Mouse (Mus musculus) ES-Bruce4 (cell line): ENCODE results near the gene Gm10197. TPM values are rescaled to one million over a fixed set of nuclear protein-coding genes. Genes with fewer than 3 reads are reported as not detected.

Experiments used
- H3K27ac ChIP-seq: 2 replicates; pipeline ENCODE4 v1.5.1; 2012; ENCODE audit warnings: low read length, inconsistent platforms; ENCODE audit not compliant: insufficient read depth
- H3K27me3 ChIP-seq: 2 replicates; pipeline ENCODE4 v1.6.1; 2012; ENCODE audit warnings: mild to moderate bottlenecking, low read length, inconsistent platforms; ENCODE audit not compliant: control insufficient read depth, poor library complexity, insufficient read depth, severe bottlenecking
- H3K36me3 ChIP-seq: 2 replicates; pipeline ENCODE4 v1.6.1; 2012; ENCODE audit warnings: inconsistent platforms, mild to moderate bottlenecking, low read length, moderate library complexity; ENCODE audit not compliant: control insufficient read depth, poor library complexity, insufficient read depth, severe bottlenecking
- H3K4me1 ChIP-seq: one replicate; pipeline ENCODE4 v1.8.1; 2011; ENCODE audit warnings: low read length; ENCODE audit not compliant: control insufficient read depth, insufficient read depth
- H3K4me3 ChIP-seq: 2 replicates; pipeline ENCODE4 v1.5.1; 2011; ENCODE audit warnings: low read depth, mild to moderate bottlenecking, low read length
- H3K9ac ChIP-seq: 2 replicates; pipeline ENCODE4 v1.6.1; 2012; ENCODE audit warnings: low read depth, mild to moderate bottlenecking, inconsistent platforms; ENCODE audit not compliant: poor library complexity, severe bottlenecking
- H3K9me3 ChIP-seq: replicated peaks from 2 replicates; pipeline ENCODE4 v1.6.1; 2012; ENCODE audit warnings: mild to moderate bottlenecking, low read length, inconsistent platforms; ENCODE audit not compliant: control insufficient read depth, poor library complexity, insufficient read depth, severe bottlenecking
- CTCF ChIP-seq: IDR thresholded peaks from one replicate; pipeline ENCODE4 v1.8.1; 2011; ENCODE audit warnings: low read depth, low read length
- EP300 ChIP-seq: IDR thresholded peaks from 2 replicates; pipeline ENCODE4 v1.6.1; 2011; ENCODE audit warnings: low read depth, low read length; ENCODE audit not compliant: insufficient read depth
- POLR2A ChIP-seq: IDR thresholded peaks from one replicate; pipeline ENCODE4 v1.8.1; 2011; ENCODE audit warnings: low read length; ENCODE audit not compliant: insufficient read depth
- polyA plus RNA-seq: library from polyadenylated mRNA; stranded (reverse); fragments of >200 nt; gene quantifications from 2 replicates; pipeline ENCODE4 v1.2.4, GENCODE M21; 2011; ENCODE audit warnings: low read depth; ENCODE audit not compliant: missing spikeins, insufficient read depth, insufficient read length

Gene Gm10197
- polyA plus RNA-seq, 1 experiment: not detected

DNA sequence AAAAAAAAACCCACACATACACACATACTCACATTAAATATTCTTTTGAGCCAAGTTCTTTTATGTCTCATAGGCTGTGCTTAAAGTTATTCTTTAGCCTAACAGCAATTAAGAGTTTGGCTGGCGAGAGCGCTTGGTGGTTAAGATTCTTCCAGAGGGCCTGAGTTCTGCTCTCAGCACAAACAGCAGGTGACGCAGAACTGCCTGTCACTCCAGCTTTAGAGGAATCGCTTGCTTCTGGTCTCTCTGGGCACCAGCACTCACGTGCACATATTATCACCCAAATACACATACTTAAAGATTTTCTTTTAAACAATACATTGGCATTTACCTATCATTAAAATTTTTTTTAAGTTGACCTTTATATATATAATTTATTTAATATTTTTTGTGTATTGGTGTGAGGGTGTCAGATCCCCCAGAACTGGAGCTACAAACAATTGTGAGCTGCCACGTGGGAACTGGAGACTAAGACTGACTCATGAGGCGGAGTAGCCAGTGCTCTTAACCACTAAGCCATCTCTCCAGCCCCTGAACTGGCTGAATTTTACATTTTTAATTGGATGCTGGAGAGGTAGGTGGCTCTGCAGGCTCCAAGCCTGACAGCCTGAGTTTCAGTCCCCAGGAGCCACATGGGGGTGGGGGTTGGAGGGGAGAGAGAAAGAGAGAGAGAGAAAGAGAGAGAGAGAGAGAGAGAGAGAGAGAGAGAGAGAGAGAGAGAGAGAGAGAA, 17.1 kb downstream of the Gm10197 start:
- no peak overlapping the region for H3K9ac ChIP-seq
- H3K36me3 ChIP-seq: no peaks in the 10 kb centered on the region
- H3K9me3 ChIP-seq: no peaks in the 10 kb centered on the region
- no peak for TF ChIP-seq EP300
- H3K27ac ChIP-seq: no peak overlapping the region
- no peaks in the 10 kb centered on the region for H3K27me3 ChIP-seq
- no peak overlapping the region for H3K4me3 ChIP-seq
- no peaks in the 10 kb centered on the region for H3K4me1 ChIP-seq

DNA sequence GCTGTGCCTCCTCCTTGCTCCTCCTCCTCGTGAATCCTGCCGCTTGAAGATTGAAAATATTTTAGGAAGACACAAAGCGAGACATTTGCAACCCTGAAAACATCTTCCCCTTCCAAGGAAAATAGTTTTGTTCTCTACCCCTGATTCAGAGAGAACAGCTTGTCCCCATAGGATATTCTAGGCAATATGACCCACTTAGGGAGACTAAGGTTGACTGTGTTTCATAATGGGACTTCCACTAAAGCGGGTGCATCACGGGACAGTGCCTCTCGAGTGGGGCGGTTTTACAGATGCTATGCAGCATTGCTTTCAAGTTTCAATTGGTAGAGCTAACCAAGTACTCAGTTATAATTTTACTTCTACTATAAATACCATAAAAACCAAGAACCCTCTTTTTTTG, 17.7 kb downstream of the Gm10197 start:
- no peak for TF ChIP-seq POLR2A
- Histone ChIP-seq H3K27me3 (no peaks in the 10 kb centered on the region), H3K9ac (no peak overlapping the region), H3K27ac (no peak overlapping the region), H3K36me3 (no peaks in the 10 kb centered on the region), H3K4me3 (no peak overlapping the region), H3K4me1 (no peaks in the 10 kb centered on the region), H3K9me3 (no peaks in the 10 kb centered on the region)

DNA sequence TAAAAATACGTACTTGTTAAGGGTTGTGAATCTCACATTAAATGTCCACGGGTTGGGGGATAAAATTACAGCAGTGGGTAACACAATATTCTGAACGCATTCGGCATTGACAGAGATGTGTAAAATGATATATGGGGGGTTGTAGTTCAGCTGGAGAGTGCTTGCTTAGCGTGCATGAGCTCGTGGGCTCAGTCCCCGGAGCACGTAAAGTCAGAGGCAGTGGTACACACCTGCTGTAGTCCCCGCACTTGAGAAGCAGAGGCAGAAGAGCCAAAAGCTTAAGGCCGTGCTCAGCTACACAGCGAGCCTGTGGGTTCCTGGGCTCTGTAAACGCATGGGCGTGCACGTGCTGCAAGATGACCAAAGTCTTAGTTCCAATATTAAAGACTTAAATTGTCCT, 25.8 kb downstream of the Gm10197 start:
- Histone ChIP-seq H3K36me3 (0 out of 2 replicates have a peak, but pooled peaks cover 2% of the 10 kb centered on the region), H3K4me1 (no peaks in the 10 kb centered on the region), H3K9ac (no peak overlapping the region), H3K27ac (no peak overlapping the region), H3K9me3 (no peaks in the 10 kb centered on the region), H3K27me3 (no peaks in the 10 kb centered on the region), H3K4me3 (no peak overlapping the region)
- TF ChIP-seq POLR2A: no peak
- no peak for TF ChIP-seq CTCF
- TF ChIP-seq EP300: no peak

DNA sequence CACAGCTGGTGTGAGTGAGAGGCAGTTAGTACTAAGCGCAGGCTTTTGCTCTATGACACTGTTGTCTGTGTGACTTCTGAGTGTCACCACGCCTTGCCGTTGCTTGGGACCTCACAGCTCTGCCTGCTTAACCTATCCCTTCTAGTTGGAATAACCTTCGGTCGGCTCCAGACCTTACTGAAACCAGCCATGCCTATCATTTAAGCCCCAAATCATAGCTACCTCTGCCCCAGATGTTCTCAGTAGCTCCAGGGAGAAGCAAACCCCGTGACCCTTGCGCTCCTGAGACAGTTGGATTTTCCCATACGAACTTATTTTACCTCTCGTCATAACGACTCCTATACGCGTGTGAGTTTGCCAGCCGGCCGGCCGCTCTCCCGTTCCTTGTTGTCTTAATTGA, 27.5 kb downstream of the Gm10197 start:
- Histone ChIP-seq H3K4me1 (no peaks in the 10 kb centered on the region), H3K27me3 (no peaks in the 10 kb centered on the region), H3K36me3 (0 out of 2 replicates have a peak, but pooled peaks cover 2% of the 10 kb centered on the region), H3K9me3 (no peaks in the 10 kb centered on the region), H3K9ac (no peak overlapping the region), H3K4me3 (no peak overlapping the region), H3K27ac (no peak overlapping the region)
- TF ChIP-seq POLR2A: no peak
- TF ChIP-seq CTCF: no peak
- no peak for TF ChIP-seq EP300

DNA sequence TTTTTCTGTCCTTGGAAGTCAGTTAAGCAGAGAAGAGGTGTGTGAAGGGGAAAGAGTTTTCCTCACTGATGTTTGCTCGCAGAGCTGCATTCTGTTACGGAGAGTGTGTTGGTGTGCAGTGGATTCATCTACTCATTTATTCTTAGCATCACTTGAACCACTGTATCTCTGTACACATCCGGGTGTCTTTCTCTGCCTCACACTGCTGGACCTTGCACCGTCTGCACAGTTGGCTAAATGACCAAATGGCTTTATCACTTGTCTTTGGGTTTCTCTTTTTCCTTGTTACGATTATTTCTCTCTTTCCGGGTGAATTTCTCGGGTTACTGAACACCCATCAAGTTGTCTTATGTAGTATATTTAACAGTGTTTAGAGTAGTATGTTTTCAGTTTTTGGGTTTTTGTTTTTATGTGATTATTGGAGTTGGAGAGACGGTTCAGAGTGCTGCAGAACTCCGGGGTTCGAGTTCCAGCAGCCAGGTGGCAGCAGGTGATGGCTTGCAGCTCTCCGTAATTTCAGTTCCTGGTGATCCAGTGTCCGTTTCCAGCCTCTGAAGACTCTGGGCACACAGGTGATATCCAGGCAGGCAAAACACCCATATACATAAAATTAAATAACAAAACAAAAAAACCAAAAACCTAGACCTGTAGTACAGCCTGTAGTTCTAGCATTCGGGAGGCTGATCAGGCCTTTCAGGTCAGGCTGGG, 28.2 kb downstream of the Gm10197 start:
- H3K4me1 ChIP-seq: no peaks in the 10 kb centered on the region
- no peak for TF ChIP-seq CTCF
- no peak for TF ChIP-seq POLR2A
- TF ChIP-seq EP300: no peak
- H3K4me3 ChIP-seq: no peak overlapping the region
- no peak overlapping the region for H3K9ac ChIP-seq
- H3K9me3 ChIP-seq: no peaks in the 10 kb centered on the region
- H3K36me3 ChIP-seq: 0 out of 2 replicates have a peak, but pooled peaks cover 2% of the 10 kb centered on the region
- H3K27me3 ChIP-seq: no peaks in the 10 kb centered on the region
- no peak overlapping the region for H3K27ac ChIP-seq

DNA sequence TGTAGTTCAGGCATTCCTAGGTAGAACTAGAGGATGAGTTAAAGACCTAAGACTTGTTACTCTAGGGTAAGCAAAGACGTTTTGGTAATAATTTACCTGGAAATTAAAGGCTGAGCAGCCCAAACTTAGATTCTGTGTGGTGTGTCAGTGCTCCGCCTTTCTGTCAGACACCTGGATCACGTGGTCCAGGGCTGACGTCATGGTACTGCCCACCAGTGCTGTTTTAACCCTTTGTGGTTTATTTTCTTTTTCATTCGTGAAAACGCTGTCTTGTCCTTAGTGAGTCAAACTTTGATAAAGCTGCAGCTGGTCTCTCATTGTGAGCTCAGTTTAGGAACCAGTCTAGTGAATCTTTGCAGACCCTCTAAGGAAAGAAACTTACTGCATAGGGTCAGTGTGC, 31.1 kb downstream of the Gm10197 start:
- Histone ChIP-seq H3K4me3 (no peak overlapping the region), H3K4me1 (no peaks in the 10 kb centered on the region), H3K27ac (no peak overlapping the region), H3K9me3 (no peaks in the 10 kb centered on the region), H3K36me3 (peaks cover 9% of the 10 kb centered on the region), H3K9ac (no peak overlapping the region), H3K27me3 (no peaks in the 10 kb centered on the region)
- TF ChIP-seq CTCF (no peak), EP300 (no peak), POLR2A (no peak)
